Mouse (Mus musculus) 3134 (cell line): Measurements from ENCODE around the gene Rpl10a.
"Not testable (repeated sequence)": the region's sequence is repeated elsewhere in the genome, so short reads cannot be mapped to it uniquely, and the experiment has no call there.

Experiments
- DNase-seq: peaks from one replicate; pipeline ENCODE4 v3.0.0-alpha.2; 2011; ENCODE audit warnings: low spot score; ENCODE audit not compliant: insufficient read length; ENCODE audit errors: extremely low read depth

Gene Rpl10a

GRCm38 (mm10) chr17:28330232-28330546 lies 1.9 kb downstream of the Rpl10a start:
- DNase-seq: no peak

- not testable (repeated sequence) for DNase-seq
Measured at GRCm38 (mm10) chr17:28330590-28330989, 2.3 kb downstream of the Rpl10a start.

GRCm38 (mm10) chr17:28331241-28332112 lies 3.2 kb downstream of the Rpl10a start:
- DNase-seq: peak; percentile 52

GRCm38 (mm10) chr17:28332113-28332914 lies 4.0 kb downstream of the Rpl10a start:
- DNase-seq: peak; percentile 63

- no peak for DNase-seq
Measured at GRCm38 (mm10) chr17:28332915-28333546, 4.8 kb downstream of the Rpl10a start.

GRCm38 (mm10) chr17:28335267-28335666 lies 7.0 kb downstream of the Rpl10a start:
- DNase-seq: no peak

GRCm38 (mm10) chr17:28337547-28337946 lies 9.3 kb downstream of the Rpl10a start:
- DNase-seq: no peak

- DNase-seq: peak; percentile 62
Measured at GRCm38 (mm10) chr17:28340578-28340977, 12.3 kb downstream of the Rpl10a start.

- peak; percentile 89 for DNase-seq
Measured at GRCm38 (mm10) chr17:28341091-28341490, 12.8 kb downstream of the Rpl10a start.

GRCm38 (mm10) chr17:28344050-28344607 lies 15.9 kb downstream of the Rpl10a start:
- DNase-seq: no peak

- no peak for DNase-seq
Measured at GRCm38 (mm10) chr17:28344670-28345069, 16.4 kb downstream of the Rpl10a start.

- DNase-seq: no peak
Measured at GRCm38 (mm10) chr17:28345271-28345721, 17.0 kb downstream of the Rpl10a start.

GRCm38 (mm10) chr17:28345882-28346281 lies 17.6 kb downstream of the Rpl10a start:
- no peak for DNase-seq

GRCm38 (mm10) chr17:28347327-28347726 lies 19.1 kb downstream of the Rpl10a start:
- no peak for DNase-seq

GRCm38 (mm10) chr17:28348211-28348610 lies 19.9 kb downstream of the Rpl10a start:
- no peak for DNase-seq

GRCm38 (mm10) chr17:28349264-28349880 lies 21.1 kb downstream of the Rpl10a start:
- DNase-seq: peak; percentile 49

- peak; percentile 75 for DNase-seq
Measured at GRCm38 (mm10) chr17:28349901-28350465, 21.7 kb downstream of the Rpl10a start.

GRCm38 (mm10) chr17:28350466-28351352 lies 22.4 kb downstream of the Rpl10a start, which contains the start of gene Tead3:
Gene Tead3 (minus strand): TSS chr17:28350817.
- peak; percentile 80 for DNase-seq

GRCm38 (mm10) chr17:28351353-28351890 lies 23.2 kb downstream of the Rpl10a start:
- no peak for DNase-seq
